Mouse (Mus musculus) stomach, postnatal 0 days (tissue): ENCODE data around the gene E130311K13Rik. TPM values are rescaled to one million over a fixed set of nuclear protein-coding genes. Genes with fewer than 3 reads are reported as not detected.

ENCODE experiments used
- ATAC-seq: fragments of 200-750 bp; cut with Nextera tagmentation; 2 replicates; pipeline ENCODE4 v1.8.0; 2017; ENCODE audit not compliant: low FRiP score, low TSS enrichment
- DNase-seq: peaks from one replicate; pipeline ENCODE4 v3.0.0-alpha.2; 2016; ENCODE audit warnings: low spot score
- H3K27ac ChIP-seq: fragments of 300-500 bp; sonication (generic); replicated peaks from 2 replicates; pipeline ENCODE4 v1.5.1; 2014; ENCODE audit warnings: mild to moderate bottlenecking, control low read depth
- H3K27me3 ChIP-seq: fragments of 300-500 bp; sonication (generic); 2 replicates; pipeline ENCODE4 v1.6.1; 2014; ENCODE audit warnings: low read length; ENCODE audit not compliant: control insufficient read depth, insufficient read depth
- H3K36me3 ChIP-seq: fragments of 300-500 bp; sonication (generic); 2 replicates; pipeline ENCODE4 v1.6.1; 2014; ENCODE audit warnings: low read length, mixed read lengths; ENCODE audit not compliant: control insufficient read depth, insufficient read depth
- H3K4me1 ChIP-seq: fragments of 300-500 bp; sonication (generic); replicated peaks from 2 replicates; pipeline ENCODE4 v1.6.1; 2014; ENCODE audit warnings: antibody characterized with exemption; ENCODE audit not compliant: control insufficient read depth, insufficient read depth
- H3K4me2 ChIP-seq: fragments of 300-500 bp; sonication (generic); replicated peaks from 2 replicates; pipeline ENCODE4 v1.6.1; 2014; ENCODE audit warnings: low read depth, mild to moderate bottlenecking, control low read depth, moderate library complexity
- H3K4me3 ChIP-seq: fragments of 300-500 bp; sonication (generic); 2 replicates; pipeline ENCODE4 v1.5.1; 2014; ENCODE audit warnings: low read depth, low read length, control low read depth
- H3K9ac ChIP-seq: fragments of 300-500 bp; sonication (generic); 2 replicates; pipeline ENCODE4 v1.6.1; 2014; ENCODE audit warnings: mild to moderate bottlenecking, low read length, control low read depth, mixed read lengths
- H3K9me3 ChIP-seq: fragments of 300-500 bp; sonication (generic); 2 replicates; pipeline ENCODE4 v1.6.1; 2016; ENCODE audit warnings: low read length; ENCODE audit not compliant: control insufficient read depth
- CTCF ChIP-seq: IDR thresholded peaks from 2 replicates; pipeline ENCODE4 v1.5.1; 2016; ENCODE audit warnings: antibody characterized with exemption, low read depth, mild to moderate bottlenecking, moderate library complexity
- EP300 ChIP-seq: optimal IDR thresholded peaks from 2 replicates; pipeline ENCODE3; 2016; ENCODE audit warnings: antibody characterized with exemption
- WGBS: fragments of 180-500 bp; shearing (Covaris S2); extraction: QIAGEN DNeasy Blood & Tissue Kit; methylation state at CpG from one replicate; pipeline ENCODE4 v1.1.7; 2014; 5-methylcytosine and 5-hydroxymethylcytosine counted together
- polyA plus RNA-seq: library from polyadenylated mRNA; unstranded; fragments of >200 nt; fragmentation: Nextera tagmentation; extraction: Ambion mirVana; gene quantifications from 2 replicates; pipeline ENCODE4 v1.2.1, GENCODE M21; 2015

The E130311K13Rik gene
- polyA plus RNA-seq, 1 experiment from 2014 or later = 6.9 TPM

DNA sequence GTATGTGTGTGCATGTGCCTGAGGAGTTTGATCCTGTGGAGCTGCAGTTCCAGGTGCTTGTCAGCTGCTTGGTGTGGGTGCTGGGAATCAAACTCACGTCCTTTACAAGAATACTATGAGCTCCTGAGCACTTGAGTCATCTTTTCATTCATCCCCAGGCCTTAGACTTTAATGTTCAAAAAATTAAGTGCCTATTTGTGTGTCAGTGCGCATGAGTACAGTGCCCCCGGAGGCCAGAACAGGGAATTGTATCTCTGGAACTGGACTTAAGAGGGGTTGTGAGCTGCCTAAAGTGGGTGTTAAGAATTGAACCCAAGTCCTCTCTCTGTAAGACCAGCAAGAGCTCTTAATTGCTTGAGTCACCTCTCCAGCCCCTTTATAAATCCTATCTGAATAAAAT lies 9.6 kb downstream of the E130311K13Rik start:
- no peaks in the 10 kb centered on the region for H3K9me3 ChIP-seq
- WGBS = 66% methylated on average over 3 of the region's 3 CpGs

DNA sequence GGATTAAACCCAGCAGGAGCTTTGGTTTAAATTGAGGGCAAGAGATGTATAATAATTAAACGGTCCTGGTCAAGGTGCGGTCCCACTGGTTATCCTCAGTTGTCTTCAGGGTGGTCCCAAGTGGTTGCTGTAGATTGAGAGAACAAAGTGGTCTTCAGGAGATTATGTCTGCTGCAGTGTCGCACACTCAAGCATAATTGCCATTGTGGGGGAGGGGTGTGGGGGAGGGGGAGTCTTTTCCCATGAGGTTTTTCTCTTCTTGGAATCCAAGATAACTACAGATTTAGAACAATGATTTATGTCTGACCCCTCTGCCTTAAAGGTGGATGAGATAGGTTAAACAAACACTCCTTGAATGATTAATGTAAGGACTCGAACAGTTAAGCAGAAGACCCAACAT lies 19.0 kb downstream of the E130311K13Rik start:
- 53% methylated on average over 4 of the region's 4 CpGs for WGBS
- Histone ChIP-seq H3K4me2 (no peak overlapping the region), H3K9ac (no peak overlapping the region), H3K4me1 (no peaks in the 10 kb centered on the region), H3K27me3 (no peaks in the 10 kb centered on the region), H3K9me3 (no peaks in the 10 kb centered on the region), H3K27ac (no peak overlapping the region), H3K36me3 (no peaks in the 10 kb centered on the region), H3K4me3 (no peak overlapping the region)
- TF ChIP-seq EP300 (no peak), CTCF (no peak)
- ATAC-seq = no peak
- DNase-seq = no peak

More for the DNA sequence above, 9.6 kb downstream of the E130311K13Rik start:
- ATAC-seq (no peak), DNase-seq (peak; percentile 42)
- Histone ChIP-seq H3K36me3 (peaks cover 3% of the 10 kb centered on the region; the same call in 1 of the 2 replicates), H3K4me2 (no peak overlapping the region), H3K4me1 (no peaks in the 10 kb centered on the region), H3K27me3 (no peaks in the 10 kb centered on the region), H3K27ac (no peak overlapping the region), H3K9ac (no peak overlapping the region), H3K4me3 (no peak overlapping the region)
- TF ChIP-seq EP300 = no peak
- TF ChIP-seq CTCF = peak; percentile 71

DNA sequence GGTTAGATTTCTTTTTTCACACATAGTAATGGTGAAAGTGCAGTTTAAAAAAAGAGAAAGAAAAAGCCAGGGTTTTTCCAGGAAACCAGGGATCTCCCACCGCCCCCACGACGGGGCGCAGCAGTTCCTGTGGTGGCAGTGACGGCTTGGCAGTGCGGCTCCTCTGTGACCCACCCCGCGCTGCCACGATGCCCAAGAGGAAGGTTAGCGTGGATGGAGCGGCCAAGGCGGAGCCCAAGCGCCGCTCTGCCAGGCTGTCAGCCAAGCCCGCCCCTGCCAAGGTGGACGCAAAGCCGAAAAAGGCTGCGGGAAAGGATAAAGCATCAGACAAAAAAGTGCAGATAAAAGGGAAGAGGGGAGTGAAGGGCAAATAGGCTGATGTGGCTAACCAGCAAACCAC lies 24.0 kb downstream of the E130311K13Rik start:
- 4% methylated on average over 18 of the region's 18 CpGs for WGBS
- Histone ChIP-seq H3K36me3 (no peaks in the 10 kb centered on the region), H3K4me2 (peak overlapping the region; percentile 58), H3K9ac (peak overlapping the region; percentile 36; the same call in 1 of the 2 replicates), H3K9me3 (no peaks in the 10 kb centered on the region), H3K27me3 (no peaks in the 10 kb centered on the region), H3K4me3 (peak overlapping the region; percentile 27), H3K4me1 (no peaks in the 10 kb centered on the region), H3K27ac (no peak overlapping the region)
- peak; percentile 44 for DNase-seq
- no peak for TF ChIP-seq CTCF
- no peak for TF ChIP-seq EP300
- ATAC-seq = no peak

DNA sequence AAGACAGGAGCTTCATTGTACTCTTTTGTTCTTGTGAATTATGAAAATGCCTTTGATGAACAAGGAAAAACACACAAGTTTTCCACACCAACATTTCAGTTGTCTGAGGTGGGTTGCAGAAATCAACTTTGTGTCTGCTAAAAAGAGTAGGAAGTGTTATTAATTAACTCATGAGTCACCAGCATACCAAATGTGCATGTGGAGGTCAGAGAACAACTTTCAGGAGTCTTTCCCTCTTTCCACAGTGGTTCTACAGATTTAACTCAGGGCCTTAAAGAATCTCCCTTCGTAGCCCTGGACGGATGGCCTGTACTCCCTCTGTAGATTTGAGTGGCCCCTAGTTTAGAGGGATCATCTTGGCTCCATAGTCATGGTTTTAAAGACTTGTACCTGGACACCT lies 25.1 kb downstream of the E130311K13Rik start:
- 70% methylated on average over 2 of the region's 2 CpGs for WGBS
- no peak for ATAC-seq
- Histone ChIP-seq H3K27me3 (no peaks in the 10 kb centered on the region), H3K9me3 (no peaks in the 10 kb centered on the region), H3K27ac (no peak overlapping the region), H3K4me3 (no peak overlapping the region), H3K9ac (no peak overlapping the region), H3K36me3 (no peaks in the 10 kb centered on the region), H3K4me1 (no peaks in the 10 kb centered on the region), H3K4me2 (no peak overlapping the region)
- DNase-seq = no peak
- TF ChIP-seq EP300 = no peak
- TF ChIP-seq CTCF = no peak

DNA sequence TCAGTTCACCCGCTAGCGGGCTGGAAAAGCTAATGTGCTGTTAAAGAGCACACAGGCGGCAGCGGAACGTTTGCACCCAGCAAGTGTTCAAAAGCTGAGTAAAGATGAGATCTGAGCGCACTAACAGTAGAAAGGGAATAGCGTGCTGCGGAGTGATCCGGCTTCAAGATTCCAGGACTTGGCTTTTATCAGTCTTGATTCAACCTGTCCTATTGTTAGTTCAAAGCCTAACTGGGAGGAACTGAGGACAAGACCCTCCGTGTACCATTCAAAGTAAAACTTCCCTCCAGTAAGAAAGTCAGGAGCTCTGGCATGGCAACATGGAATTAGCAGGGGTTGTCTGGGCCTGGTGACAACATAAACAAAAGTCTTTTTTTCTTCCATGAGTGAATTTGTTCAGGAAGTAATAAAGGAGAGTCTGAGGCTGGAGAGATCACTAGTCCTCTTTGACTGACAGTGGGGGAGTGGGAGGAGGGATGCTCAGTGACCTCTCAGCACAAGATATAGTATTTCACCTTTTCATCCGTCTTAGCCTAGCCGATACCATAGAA lies 29.2 kb downstream of the E130311K13Rik start:
- no peaks in the 10 kb centered on the region for H3K4me1 ChIP-seq
- no peak overlapping the region for H3K27ac ChIP-seq
- WGBS = 9% methylated on average over 12 of the region's 12 CpGs
- H3K27me3 ChIP-seq = no peaks in the 10 kb centered on the region
- no peak overlapping the region for H3K9ac ChIP-seq
- H3K4me3 ChIP-seq = peak overlapping the region; percentile 54
- TF ChIP-seq CTCF (no peak), EP300 (no peak)
- ATAC-seq = no peak
- H3K4me2 ChIP-seq = peak overlapping the region; percentile 99
- no peaks in the 10 kb centered on the region for H3K9me3 ChIP-seq
- H3K36me3 ChIP-seq = no peaks in the 10 kb centered on the region
- no peak for DNase-seq

DNA sequence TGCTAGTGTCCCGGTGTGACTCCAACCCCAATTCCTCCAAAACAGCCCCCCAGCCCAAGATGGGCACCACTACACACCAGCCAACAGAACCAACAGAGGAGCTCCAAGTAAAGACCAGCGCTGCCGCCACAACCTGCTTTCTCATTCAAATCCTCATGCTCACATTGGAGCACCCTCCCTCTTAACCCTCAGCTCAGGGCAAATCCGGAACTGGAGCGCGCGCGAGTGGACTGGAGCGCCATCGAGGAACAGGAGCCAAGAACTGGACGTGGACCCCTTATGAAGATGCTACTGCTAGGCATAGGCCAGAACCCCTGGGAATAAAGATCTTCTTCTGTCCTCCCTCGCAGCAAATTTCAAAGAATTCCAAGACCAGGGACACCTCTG lies 30.0 kb downstream of the E130311K13Rik start, which contains the start of gene Plch1:
Gene Plch1 (minus strand): TSS at position 164 of the 387 bp plus-strand sequence.
- Histone ChIP-seq H3K9me3 (no peaks in the 10 kb centered on the region), H3K27me3 (no peaks in the 10 kb centered on the region), H3K4me1 (no peaks in the 10 kb centered on the region), H3K27ac (peak within 1 kb of the TSS; percentile 70), H3K4me2 (peak within 1 kb of the TSS; percentile 99), H3K4me3 (peak within 1 kb of the TSS; percentile 54), H3K9ac (peak within 1 kb of the TSS; percentile 65), H3K36me3 (no peaks in the 10 kb centered on the region)
- under 1% methylated on average over 12 of the region's 12 CpGs for WGBS
- no peak for TF ChIP-seq CTCF
- TF ChIP-seq EP300 = no peak
- DNase-seq (peak; percentile 81), ATAC-seq (peak; percentile 84)
